Mouse (Mus musculus): ENCODE data around the gene Olfr691. TPM values are rescaled to one million over a fixed set of nuclear protein-coding genes. Genes with fewer than 3 reads are reported as not detected.

Gene Olfr691
- polyA plus RNA-seq (2015; fragmentation: Nextera tagmentation; extraction: Ambion mirVana): not detected in 2 replicates

DNA sequence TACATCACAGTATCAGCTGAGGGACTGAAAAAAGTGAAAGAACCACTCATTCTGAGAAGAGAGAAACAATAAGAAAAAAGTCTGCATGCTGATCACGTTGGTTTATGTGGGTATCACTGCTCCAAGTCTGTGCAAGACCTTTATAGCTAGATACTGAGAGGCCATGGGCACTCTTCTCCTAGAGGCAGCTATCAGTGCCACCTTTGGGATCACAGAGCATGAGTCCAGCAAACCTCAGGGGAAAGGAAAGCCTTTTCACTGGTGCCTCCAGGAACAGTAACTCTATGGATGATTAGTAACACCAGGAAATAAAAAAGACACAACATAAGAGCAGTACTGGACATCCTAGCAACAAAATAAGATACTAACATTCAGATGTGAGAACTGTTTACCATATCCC lies at the start of gene Olfr691:
Gene Olfr691, minus strand, starts transcription at position 101 of the 400 bp plus-strand sequence.

DNA sequence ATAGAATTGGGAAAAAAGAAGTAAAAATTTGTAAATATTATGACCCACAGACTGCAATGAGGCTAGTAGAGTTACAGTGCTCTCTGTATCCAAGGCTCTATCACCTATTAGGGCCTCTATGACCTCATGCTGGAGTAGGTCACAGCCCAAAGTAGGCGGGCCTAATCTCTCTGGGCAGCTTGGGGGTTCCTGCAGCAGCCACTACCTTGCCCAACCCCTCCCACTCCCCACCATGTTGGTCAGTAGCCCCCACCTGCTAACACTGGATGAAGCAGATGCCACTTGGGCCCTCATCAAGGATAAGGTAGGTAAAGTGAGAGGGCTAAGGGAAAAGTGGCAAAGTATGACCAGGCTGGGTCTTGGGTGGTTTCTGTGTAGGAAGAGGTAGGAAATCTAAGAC lies 32.8 kb upstream of the Olfr691 start, which contains the start of gene Gm5901:
Gene Gm5901, plus strand, starts transcription at position 173 of the 400 bp plus-strand sequence.

DNA sequence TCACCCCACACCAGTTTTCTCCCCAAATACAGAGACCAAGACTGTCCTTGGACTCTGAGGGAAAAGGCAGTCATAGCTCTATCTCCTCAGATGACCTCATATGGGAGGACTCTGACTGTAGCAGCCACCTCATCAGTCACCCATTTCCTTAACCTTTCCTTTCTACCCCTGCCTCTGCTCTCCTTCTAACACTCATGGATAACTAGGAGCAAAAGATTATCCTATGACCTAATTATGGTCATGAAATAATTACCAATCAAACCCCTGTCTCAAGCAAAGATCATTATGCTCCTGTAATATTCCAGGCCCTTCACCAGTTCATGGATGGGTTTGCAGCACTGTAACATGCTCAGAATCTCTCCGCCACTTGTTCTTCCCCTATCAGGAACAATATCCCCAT lies 25.9 kb upstream of the Olfr691 start, which contains the start of gene Olfr692:
Gene Olfr692, plus strand, starts transcription at position 301 of the 400 bp plus-strand sequence.

DNA sequence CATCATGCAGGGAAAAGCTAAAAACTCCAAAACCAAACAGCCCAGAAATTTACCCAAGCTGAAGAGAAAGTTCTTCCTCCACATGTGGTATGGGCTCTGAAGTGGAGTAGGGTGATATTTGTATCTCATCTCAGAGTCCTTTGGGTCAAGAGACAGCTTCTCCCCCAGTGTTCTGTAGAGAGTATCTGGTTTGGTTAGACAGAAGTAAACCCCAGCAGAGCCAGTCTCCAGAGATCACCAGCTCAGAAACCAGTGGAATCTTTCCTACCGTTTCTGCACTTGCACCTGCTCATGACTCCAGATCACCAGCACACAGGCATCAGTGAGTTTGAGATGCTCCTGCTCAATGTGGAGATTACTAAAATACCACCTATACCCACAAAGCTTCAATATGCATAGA lies 8.1 kb downstream of the Olfr691 start, which contains the start of gene Olfr690:
Gene Olfr690, minus strand, starts transcription at position 101 of the 400 bp plus-strand sequence.

DNA sequence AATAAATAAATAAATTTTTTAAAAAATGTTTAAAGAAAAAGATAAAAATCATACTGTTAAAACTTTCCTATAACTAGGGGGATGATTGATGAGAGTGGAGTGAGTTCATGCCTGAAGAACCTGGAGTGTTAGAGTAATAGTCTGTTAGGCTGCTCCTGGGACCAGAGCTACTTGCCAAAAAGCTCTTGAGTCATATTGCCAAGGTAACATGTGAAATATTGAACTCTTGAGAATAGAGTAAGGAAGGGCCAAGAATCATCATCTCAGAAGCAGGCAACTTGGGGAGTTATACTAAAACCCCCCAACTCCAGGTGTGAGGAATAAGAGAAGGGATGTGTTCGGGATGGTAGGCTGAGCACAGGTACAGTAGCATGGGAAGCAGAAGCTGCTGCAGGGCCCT lies 31.2 kb downstream of the Olfr691 start, which contains the start of gene Olfr689:
Gene Olfr689, plus strand, starts transcription at position 301 of the 400 bp plus-strand sequence.

DNA sequence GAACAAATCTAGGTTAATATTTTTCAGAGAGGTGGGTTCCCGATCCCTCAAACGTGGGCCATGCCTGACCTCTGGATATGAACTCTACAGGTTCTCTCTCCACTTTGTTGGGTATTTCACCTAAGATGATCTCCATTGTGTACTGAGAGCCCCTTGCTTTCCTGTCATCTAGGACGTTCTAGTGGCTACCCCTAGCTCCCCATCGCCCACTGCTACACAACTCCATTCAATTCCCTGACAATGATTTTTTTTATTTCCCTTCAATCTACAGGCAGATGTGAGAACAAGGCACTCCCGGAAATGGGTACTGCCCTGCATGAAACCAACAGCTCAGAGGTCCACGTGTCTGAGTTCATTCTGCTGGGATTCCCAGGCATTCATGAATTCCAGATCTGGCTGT lies 54.3 kb downstream of the Olfr691 start, which contains the start of gene Olfr688:
Gene Olfr688, plus strand, starts transcription at position 301 of the 400 bp plus-strand sequence.

Other genes starting within 250 kb of the Olfr691 start
- not detected in 2 replicates for gene Olfr680-ps1, start 249.5 kb downstream of the Olfr691 start, polyA plus RNA-seq (2015; fragmentation: Nextera tagmentation; extraction: Ambion mirVana)
- not detected in 2 replicates for gene Olfr681, start 225.4 kb downstream of the Olfr691 start, polyA plus RNA-seq (2015; fragmentation: Nextera tagmentation; extraction: Ambion mirVana)
- gene Olfr683, start 195.3 kb downstream of the Olfr691 start, polyA plus RNA-seq (2015; fragmentation: Nextera tagmentation; extraction: Ambion mirVana): not detected in 2 replicates
- not detected in 2 replicates for gene Olfr684, start 178.6 kb downstream of the Olfr691 start, polyA plus RNA-seq (2015; fragmentation: Nextera tagmentation; extraction: Ambion mirVana)
- gene Olfr685, start 156.3 kb downstream of the Olfr691 start, polyA plus RNA-seq (2015; fragmentation: Nextera tagmentation; extraction: Ambion mirVana): not detected in 2 replicates
- gene Olfr686, start 134.8 kb downstream of the Olfr691 start, polyA plus RNA-seq (2015; fragmentation: Nextera tagmentation; extraction: Ambion mirVana): not detected in 2 replicates
- not detected in 2 replicates for gene Olfr688, start 54.2 kb downstream of the Olfr691 start, polyA plus RNA-seq (2015; fragmentation: Nextera tagmentation; extraction: Ambion mirVana)
- gene Olfr689, start 31.1 kb downstream of the Olfr691 start, polyA plus RNA-seq (2015; fragmentation: Nextera tagmentation; extraction: Ambion mirVana): not detected in 2 replicates
- not detected in 2 replicates for gene Olfr690, start 8.2 kb downstream of the Olfr691 start, polyA plus RNA-seq (2015; fragmentation: Nextera tagmentation; extraction: Ambion mirVana)
- not detected in 2 replicates for gene Olfr692, start 26.0 kb upstream of the Olfr691 start, polyA plus RNA-seq (2015; fragmentation: Nextera tagmentation; extraction: Ambion mirVana)
- gene Gm5901, start 32.8 kb upstream of the Olfr691 start, polyA plus RNA-seq (2015; fragmentation: Nextera tagmentation; extraction: Ambion mirVana): 0.35 TPM in 1 of 2 replicates, not detected in the other
- gene Fam160a2, start 57.8 kb upstream of the Olfr691 start, polyA plus RNA-seq (2015; fragmentation: Nextera tagmentation; extraction: Ambion mirVana): 22.6 and 25.5 TPM in 2 replicates
- gene Cnga4, start 62.3 kb upstream of the Olfr691 start, polyA plus RNA-seq (2015; fragmentation: Nextera tagmentation; extraction: Ambion mirVana): 0.05 TPM in 1 of 2 replicates, not detected in the other
- gene Cckbr, start 83.5 kb upstream of the Olfr691 start, polyA plus RNA-seq (2015; fragmentation: Nextera tagmentation; extraction: Ambion mirVana): not detected in 2 replicates
- gene Cavin3, start 140.0 kb upstream of the Olfr691 start, polyA plus RNA-seq (2015; fragmentation: Nextera tagmentation; extraction: Ambion mirVana): 56.0 and 66.3 TPM in 2 replicates
- 17.5 and 18.0 TPM in 2 replicates for gene Smpd1, start 212.1 kb upstream of the Olfr691 start, polyA plus RNA-seq (2015; fragmentation: Nextera tagmentation; extraction: Ambion mirVana)
- gene Apbb1, start 239.4 kb upstream of the Olfr691 start, polyA plus RNA-seq (2015; fragmentation: Nextera tagmentation; extraction: Ambion mirVana): 3.4 and 4.6 TPM in 2 replicates